Mouse (Mus musculus): ENCODE data around the gene Edar.
A peak's percentile ranks its signal among the peaks of the same experiment; 100 is the strongest.

Gene Edar

GRCm38 (mm10) chr10:58651270-58652042 lies 24.0 kb downstream of the Edar start:
- DNase-seq (ENCODE audit: low read depth, low spot score) = peak; percentile 27

GRCm38 (mm10) chr10:58648787-58649186 lies 26.7 kb downstream of the Edar start:
- DNase-seq (ENCODE audit: low read depth, low spot score) = no peak

- DNase-seq (ENCODE audit: low read depth, low spot score) = no peak
Measured at GRCm38 (mm10) chr10:58644671-58645070, 30.8 kb downstream of the Edar start.

GRCm38 (mm10) chr10:58644194-58644593 lies 31.3 kb downstream of the Edar start:
- DNase-seq (ENCODE audit: low read depth, low spot score) = no peak

GRCm38 (mm10) chr10:58643001-58643400 lies 32.5 kb downstream of the Edar start:
- no peak for DNase-seq (ENCODE audit: low read depth, low spot score)

- no peak for DNase-seq (ENCODE audit: low read depth, low spot score)
Measured at GRCm38 (mm10) chr10:58641631-58642030, 33.8 kb downstream of the Edar start.

GRCm38 (mm10) chr10:58640446-58641400 lies 34.7 kb downstream of the Edar start:
- peak; percentile 29 for DNase-seq (ENCODE audit: low read depth, low spot score)

- no peak for DNase-seq (ENCODE audit: low read depth, low spot score)
Measured at GRCm38 (mm10) chr10:58639291-58639690, 36.2 kb downstream of the Edar start.

- DNase-seq (ENCODE audit: low read depth, low spot score) = no peak
Measured at GRCm38 (mm10) chr10:58636431-58637080, 38.9 kb downstream of the Edar start.

- no peak for DNase-seq (ENCODE audit: low read depth, low spot score)
Measured at GRCm38 (mm10) chr10:58633507-58633906, 41.9 kb downstream of the Edar start.

- DNase-seq (ENCODE audit: low read depth, low spot score) = peak; percentile 71
Measured at GRCm38 (mm10) chr10:58627569-58627968, 47.9 kb downstream of the Edar start.

GRCm38 (mm10) chr10:58624848-58625711 lies 50.4 kb downstream of the Edar start:
- no peak for DNase-seq (ENCODE audit: low read depth, low spot score)

GRCm38 (mm10) chr10:58619266-58619665 lies 56.2 kb downstream of the Edar start:
- no peak for DNase-seq (ENCODE audit: low read depth, low spot score)

GRCm38 (mm10) chr10:58618501-58619216 lies 56.8 kb downstream of the Edar start:
- no peak for DNase-seq (ENCODE audit: low read depth, low spot score)

GRCm38 (mm10) chr10:58616565-58616964 lies 58.9 kb downstream of the Edar start:
- DNase-seq (ENCODE audit: low read depth, low spot score) = no peak

- DNase-seq (ENCODE audit: low read depth, low spot score) = no peak
Measured at GRCm38 (mm10) chr10:58614601-58615000, 60.9 kb downstream of the Edar start.

- no peak for DNase-seq (ENCODE audit: low read depth, low spot score)
Measured at GRCm38 (mm10) chr10:58610484-58611261, 64.8 kb downstream of the Edar start.

GRCm38 (mm10) chr10:58608858-58609257 lies 66.6 kb downstream of the Edar start:
- DNase-seq (ENCODE audit: low read depth, low spot score) = no peak

GRCm38 (mm10) chr10:58606356-58606755 lies 69.1 kb downstream of the Edar start:
- DNase-seq (ENCODE audit: low read depth, low spot score) = no peak

- no peak for DNase-seq (ENCODE audit: low read depth, low spot score)
Measured at GRCm38 (mm10) chr10:58604779-58605178, 70.7 kb downstream of the Edar start.

Measured in R1 (cell line).